Mouse (Mus musculus): ENCODE measurements around the gene Atrnl1. TPM values are rescaled to one million over a fixed set of nuclear protein-coding genes. Genes with fewer than 3 reads are reported as not detected.

Atrnl1 gene
- polyA plus RNA-seq, 1 experiment from 2014 or later: 7.6 TPM

- DNase-seq (ENCODE audit: low spot score) (no peak), ATAC-seq (ENCODE audit: insufficient read depth, low FRiP score, low TSS enrichment) (no peak)
- no peak overlapping the region for H3K4me2 ChIP-seq (ENCODE audit: low read depth)
- 83% methylated on average over 10 of the region's 10 CpGs for WGBS
- H3K9me3 ChIP-seq (ENCODE audit: control insufficient read depth, low read length): no peaks in the 10 kb centered on the region
- peaks cover 3% of the 10 kb centered on the region; the same call in 1 of the 2 replicates for H3K4me1 ChIP-seq (ENCODE audit: control insufficient read depth, insufficient read depth, low read length)
- no peak overlapping the region for H3K27ac ChIP-seq (ENCODE audit: low read depth, low read length)
- H3K27me3 ChIP-seq (ENCODE audit: control insufficient read depth, insufficient read depth, low read length): no peaks in the 10 kb centered on the region
- H3K9ac ChIP-seq (ENCODE audit: low read length): no peak overlapping the region
- no peaks in the 10 kb centered on the region for H3K36me3 ChIP-seq (ENCODE audit: control insufficient read depth, insufficient read depth, low read length)
- no peak overlapping the region for H3K4me3 ChIP-seq (ENCODE audit: low read depth, low read length)
These were observed 567.6 kb downstream of the Atrnl1 start for GRCm38 (mm10) chr19:58178410-58178809.

- no peak overlapping the region for H3K4me3 ChIP-seq (ENCODE audit: low read depth, low read length)
- H3K27me3 ChIP-seq (ENCODE audit: control insufficient read depth, insufficient read depth, low read length): no peaks in the 10 kb centered on the region
- DNase-seq (ENCODE audit: low spot score): peak; percentile 42
- H3K9ac ChIP-seq (ENCODE audit: low read length): no peak overlapping the region
- no peak overlapping the region for H3K27ac ChIP-seq (ENCODE audit: low read depth, low read length)
- 2% methylated on average over 5 of the region's 5 CpGs for WGBS
- H3K9me3 ChIP-seq (ENCODE audit: control insufficient read depth, low read length): no peaks in the 10 kb centered on the region
- no peak overlapping the region for H3K4me2 ChIP-seq (ENCODE audit: low read depth)
- ATAC-seq (ENCODE audit: insufficient read depth, low FRiP score, low TSS enrichment): no peak
- no peaks in the 10 kb centered on the region for H3K36me3 ChIP-seq (ENCODE audit: control insufficient read depth, insufficient read depth, low read length)
- H3K4me1 ChIP-seq (ENCODE audit: control insufficient read depth, insufficient read depth, low read length): peaks cover 3% of the 10 kb centered on the region; the same call in 1 of the 2 replicates
These were observed 569.9 kb downstream of the Atrnl1 start for GRCm38 (mm10) chr19:58180773-58181172.

Small RNA genes lying within 50 kb of the gene (microRNA-seq; reads per million reads assigned to microRNA genes)
- gene Mir5623: not detected

Other genes starting within 250 kb of the Atrnl1 start
- gene Trub1, start 158.1 kb upstream of the Atrnl1 start, polyA plus RNA-seq (2014; fragmentation: Nextera tagmentation; extraction: Ambion mirVana): 15.1 and 19.0 TPM in 2 replicates

Measured in neural tube, embryonic 11.5 days (tissue).